Mouse (Mus musculus): ENCODE measurements around the gene Pgc.

The Pgc gene

GRCm38 (mm10) chr17:47726566-47726965 is at the start of gene Pgc:
Pgc (plus strand) TSS chr17:47726842.
- no peak for DNase-seq (ENCODE audit: low read depth, low spot score)

- DNase-seq (ENCODE audit: low read depth, low spot score): no peak
Measured at GRCm38 (mm10) chr17:47678238-47678637, 48.4 kb upstream of the Pgc start.

- DNase-seq (ENCODE audit: low read depth, low spot score): no peak
Measured at GRCm38 (mm10) chr17:47678702-47679101, 47.9 kb upstream of the Pgc start.

GRCm38 (mm10) chr17:47682836-47683235 is 43.8 kb upstream of the Pgc start:
- no peak for DNase-seq (ENCODE audit: low read depth, low spot score)

- peak; percentile 98 for DNase-seq (ENCODE audit: low read depth, low spot score)
Measured at GRCm38 (mm10) chr17:47687409-47688343, 39.0 kb upstream of the Pgc start.

DNA sequence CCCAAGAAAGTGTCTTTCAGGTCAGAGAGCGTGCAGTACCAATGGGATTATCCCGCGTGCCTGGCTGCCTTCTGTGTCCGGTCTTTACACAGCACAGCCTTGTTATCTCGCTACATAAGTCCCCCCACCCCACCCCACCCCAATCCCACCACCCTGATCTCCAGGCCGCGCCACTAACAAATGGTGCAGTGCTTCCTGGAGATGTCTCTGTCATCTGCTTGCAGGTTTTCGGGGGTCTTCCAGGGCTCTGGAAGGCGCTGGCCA is 38.4 kb upstream of the Pgc start, which contains the start of gene Tomm6:
TSS of gene Tomm6 (minus strand) at position 43 of the 264 bp plus-strand sequence.
- DNase-seq (ENCODE audit: low read depth, low spot score): no peak

DNA sequence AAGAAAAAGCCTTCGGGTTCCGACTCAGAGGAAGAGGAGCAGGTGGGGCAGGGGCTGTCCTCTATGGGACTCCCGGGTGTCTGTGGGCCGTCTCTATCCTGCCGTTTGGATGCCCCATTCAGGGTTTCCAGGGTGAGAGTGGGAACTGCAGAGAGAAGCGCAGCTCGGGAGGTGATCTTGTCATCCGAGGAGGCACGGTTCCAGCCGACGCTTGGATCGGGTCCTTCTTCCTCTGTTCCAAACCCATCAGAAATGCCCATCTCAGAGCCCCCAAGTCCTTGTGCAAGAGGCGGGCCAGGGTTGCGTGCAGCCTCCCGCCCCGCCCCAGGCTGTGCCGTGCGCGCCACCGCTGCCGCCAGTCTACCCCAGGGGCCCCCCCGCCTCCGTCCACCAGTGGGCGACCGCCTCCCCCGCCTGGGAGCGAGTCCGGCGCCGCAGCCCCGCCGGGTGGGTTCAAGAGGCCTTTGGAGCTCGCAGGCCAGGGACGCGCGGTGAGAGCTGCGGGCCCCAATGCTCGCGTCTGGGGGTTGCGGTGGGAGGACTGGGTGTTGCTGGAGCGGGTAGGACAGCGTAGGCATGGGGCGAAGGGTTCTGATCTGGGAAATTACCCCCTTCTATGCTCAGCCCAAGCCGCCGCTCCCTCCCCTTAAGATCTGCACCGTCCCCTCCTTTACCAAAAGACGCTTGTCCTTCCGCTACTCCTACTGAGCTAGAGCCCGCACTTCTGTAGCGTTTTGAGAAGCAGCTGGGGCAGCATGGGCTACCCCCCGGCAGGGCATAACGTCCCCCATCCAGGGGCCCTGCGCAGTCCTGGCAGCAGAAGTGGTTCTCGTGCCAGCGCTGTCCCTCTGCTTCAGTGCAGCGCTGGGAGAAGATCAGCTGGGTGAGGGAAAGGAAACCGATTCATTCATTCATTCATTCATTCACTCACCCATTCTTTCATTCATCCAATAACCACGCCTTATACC is 37.8 kb upstream of the Pgc start, which contains the start of gene Frs3:
TSS of gene Frs3 (plus strand) at position 423 of the 968 bp plus-strand sequence.
- peak; percentile 54 for DNase-seq (ENCODE audit: low read depth, low spot score)

DNA sequence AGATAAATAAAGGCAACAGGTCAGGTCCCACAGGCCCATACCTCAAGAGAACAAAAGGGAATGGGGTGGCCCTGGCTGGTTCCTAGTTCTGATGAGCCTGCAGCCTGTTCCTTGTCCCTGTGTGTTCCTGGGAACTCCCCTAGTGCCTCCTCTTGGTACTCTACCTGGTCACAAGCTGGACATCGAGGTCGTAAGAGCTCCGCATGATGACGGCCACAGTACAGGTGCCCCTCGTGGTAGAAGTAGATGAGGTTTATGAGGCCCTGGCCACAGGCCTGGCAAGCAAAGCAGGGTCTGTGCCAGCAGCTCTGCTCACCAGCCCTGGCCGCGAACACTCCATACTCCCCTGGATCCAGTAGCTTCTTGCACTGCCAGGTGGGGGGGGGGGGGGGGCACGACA is 36.7 kb upstream of the Pgc start:
- DNase-seq (ENCODE audit: low read depth, low spot score): no peak

DNA sequence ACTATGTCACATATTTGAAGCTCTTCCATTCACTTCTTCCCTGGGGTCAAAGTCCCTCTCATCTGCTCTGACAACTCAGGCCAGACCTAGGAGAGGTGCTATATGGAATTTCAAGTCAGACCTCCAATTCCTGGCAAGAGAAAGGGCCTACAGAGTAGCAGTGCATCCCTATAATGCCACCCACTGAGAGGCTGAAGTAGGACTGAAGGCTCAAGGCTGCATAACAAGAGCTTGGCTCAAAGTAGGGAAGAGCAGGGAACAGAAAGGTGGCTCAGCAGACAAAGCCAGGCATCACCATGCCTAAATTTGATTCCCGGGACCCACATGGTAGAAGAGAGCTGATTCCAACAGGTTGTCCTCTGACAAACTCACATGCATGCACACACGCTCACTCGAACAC is 35.0 kb upstream of the Pgc start:
- DNase-seq (ENCODE audit: low read depth, low spot score): no peak

DNA sequence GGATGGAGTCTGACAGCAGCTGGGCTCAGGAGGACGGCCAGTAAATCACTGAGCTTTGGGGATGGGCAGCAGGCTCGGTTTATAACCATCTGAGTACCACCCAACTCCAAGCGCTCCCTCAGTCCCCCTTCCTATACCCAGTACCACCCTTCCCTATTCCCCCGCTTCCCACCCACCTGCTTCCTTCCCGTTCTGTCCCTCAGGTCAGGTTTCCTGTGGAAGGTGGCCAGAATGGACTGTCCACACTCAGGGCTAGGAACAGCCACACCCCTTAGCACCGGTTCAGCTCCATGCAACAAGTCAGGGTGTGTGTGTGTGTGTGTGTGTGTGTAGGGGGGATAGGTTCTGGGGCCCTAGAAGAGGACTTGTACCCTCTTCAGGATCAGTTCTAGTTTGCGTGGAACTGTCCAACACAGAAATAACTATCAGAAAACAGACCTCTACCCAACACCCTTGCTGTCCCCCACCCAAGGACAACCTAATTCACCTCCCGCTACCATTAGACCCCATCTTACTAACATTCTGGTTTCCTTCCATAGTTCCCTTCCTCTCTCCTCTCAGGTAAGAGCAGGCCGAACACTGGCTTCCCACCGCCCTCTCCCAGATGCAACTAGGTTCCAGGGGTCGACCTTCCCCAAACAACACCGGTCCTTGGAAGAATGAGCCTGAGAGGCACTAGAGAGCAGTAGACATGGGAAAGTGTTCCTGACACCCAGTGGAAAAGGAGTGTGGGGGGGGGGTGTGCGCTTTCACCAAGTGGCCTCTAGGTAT is 32.8 kb upstream of the Pgc start:
- no peak for DNase-seq (ENCODE audit: low read depth, low spot score)

GRCm38 (mm10) chr17:47694442-47694502 is 32.4 kb upstream of the Pgc start, which contains the start of gene Gm21981:
Gm21981 (minus strand) TSS chr17:47694455.
- DNase-seq (ENCODE audit: low read depth, low spot score): no peak

- DNase-seq (ENCODE audit: low read depth, low spot score): peak; percentile 92
Measured at GRCm38 (mm10) chr17:47694503-47695336, 31.9 kb upstream of the Pgc start, which contains the start of gene Prickle4. Prickle4 (minus strand) TSS chr17:47694736.

DNA sequence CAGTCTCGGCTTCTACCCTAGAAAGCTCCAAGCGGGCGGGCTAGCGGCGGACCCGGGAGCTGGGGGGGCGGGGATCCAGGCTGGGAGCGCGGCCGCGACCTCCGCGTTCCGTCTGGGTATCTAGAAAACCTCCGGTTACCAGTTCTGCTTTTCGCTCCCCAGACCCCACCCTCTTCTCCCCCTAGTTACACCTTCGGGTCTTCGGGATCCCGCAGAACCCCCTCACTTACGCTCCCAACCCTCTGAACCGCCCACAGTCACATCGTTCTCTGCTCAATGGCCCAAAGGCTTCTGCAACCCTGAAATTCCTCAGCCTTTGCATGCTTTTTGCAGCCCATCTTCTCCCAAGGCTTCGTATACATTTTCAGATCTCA is 31.3 kb upstream of the Pgc start:
- peak; percentile 38 for DNase-seq (ENCODE audit: low read depth, low spot score)

GRCm38 (mm10) chr17:47698156-47698555 is 28.5 kb upstream of the Pgc start:
- no peak for DNase-seq (ENCODE audit: low read depth, low spot score)

- DNase-seq (ENCODE audit: low read depth, low spot score): no peak
Measured at GRCm38 (mm10) chr17:47699055-47699454, 27.6 kb upstream of the Pgc start.

DNA sequence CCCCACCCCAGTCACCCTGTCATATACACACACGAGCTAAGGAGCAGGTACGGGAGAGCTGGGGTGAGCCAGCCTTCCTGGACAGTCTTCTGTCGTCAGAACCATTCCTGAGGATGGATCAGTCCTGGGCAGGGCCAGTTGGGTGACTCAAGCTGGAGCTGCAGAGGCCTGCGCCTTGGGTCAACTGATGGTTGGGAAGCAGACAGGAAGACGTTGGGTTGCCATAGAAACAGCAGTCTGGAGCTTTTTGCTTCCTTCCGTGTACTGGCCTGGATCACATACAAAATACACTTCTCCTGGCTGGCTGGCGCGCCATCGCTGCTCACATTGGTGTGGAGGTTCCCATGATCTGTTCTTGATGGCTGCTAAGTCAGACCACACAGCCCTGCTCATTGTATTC is 24.8 kb upstream of the Pgc start:
- no peak for DNase-seq (ENCODE audit: low read depth, low spot score)

DNA sequence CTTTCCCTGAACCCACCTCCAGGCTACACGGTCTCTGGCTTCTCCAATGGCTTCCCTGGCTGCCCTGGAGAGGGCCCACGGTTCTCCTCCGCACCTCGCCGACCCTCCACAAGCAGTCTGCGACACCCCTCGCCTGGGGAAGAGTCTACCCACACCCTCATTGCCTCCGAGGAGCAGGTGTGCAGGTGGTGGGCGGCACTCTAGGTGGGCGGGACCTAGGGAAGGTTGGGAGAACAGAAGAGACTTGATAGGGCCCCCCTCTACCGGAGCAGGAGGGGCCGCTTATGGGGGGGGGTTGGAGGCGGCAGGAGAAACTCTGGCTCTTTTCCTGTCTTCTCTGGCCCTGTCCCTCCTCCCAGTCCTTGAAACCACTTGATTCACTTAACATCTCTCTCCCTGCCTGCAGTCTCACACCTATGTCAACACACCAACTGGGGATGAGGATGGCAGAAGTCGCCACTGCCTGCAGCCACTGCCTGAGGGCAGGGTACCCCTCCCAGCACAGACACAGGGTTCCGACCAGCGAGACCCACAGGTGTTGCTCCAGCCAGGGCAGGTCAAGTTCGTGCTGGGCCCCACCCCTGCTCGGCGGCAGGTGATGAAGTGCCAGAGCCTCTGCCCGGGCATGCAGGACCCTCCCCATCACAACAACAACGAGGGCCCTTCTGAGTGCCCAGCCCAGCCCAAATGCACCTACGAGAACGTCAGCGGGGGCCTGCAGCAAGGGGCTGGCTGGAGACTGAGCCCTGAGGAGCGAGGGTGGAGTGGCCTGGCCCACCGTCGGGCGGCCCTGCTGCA is 23.9 kb upstream of the Pgc start:
- DNase-seq (ENCODE audit: low read depth, low spot score): no peak

GRCm38 (mm10) chr17:47703556-47703955 is 23.1 kb upstream of the Pgc start:
- DNase-seq (ENCODE audit: low read depth, low spot score): no peak

DNA sequence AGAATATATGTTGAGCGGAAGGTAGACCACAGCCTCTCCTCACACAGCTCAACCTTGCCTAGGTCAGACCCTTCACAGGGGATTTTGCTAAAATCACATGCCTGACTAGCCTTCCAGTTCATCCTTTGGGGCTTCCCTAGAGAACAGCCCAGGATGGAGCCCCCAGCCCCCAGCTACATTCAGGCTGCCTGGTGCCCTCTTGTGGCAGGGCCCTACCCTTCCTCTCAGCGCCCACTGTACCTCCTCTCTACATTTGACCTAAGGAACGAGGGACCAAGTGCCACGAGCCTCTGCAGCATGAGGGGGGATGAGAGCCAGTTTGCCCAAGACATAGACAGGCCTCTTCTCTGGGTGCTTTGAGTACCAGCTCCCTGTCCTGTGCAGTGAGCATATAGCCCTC is 21.9 kb upstream of the Pgc start:
- no peak for DNase-seq (ENCODE audit: low read depth, low spot score)

- DNase-seq (ENCODE audit: low read depth, low spot score): no peak
Measured at GRCm38 (mm10) chr17:47706196-47706595, 20.4 kb upstream of the Pgc start.
